Mouse (Mus musculus): Measurements from ENCODE around the gene Mlycd.
A peak's percentile ranks its signal among the peaks of the same experiment; 100 is the strongest.

GRCm38 (mm10) chr8:119380619-119381018 is 14.1 kb upstream of the Mlycd start:
- TF ChIP-seq CTCF (conservative IDR thresholded peaks at IDR 0.05; ENCODE audit: low read length) = peak; percentile 50
- no peak for TF ChIP-seq NANOG (IDR thresholded peaks at IDR 0.05; ENCODE audit: borderline replicate concordance, low read length)
- TF ChIP-seq POU5F1 (IDR thresholded peaks at IDR 0.05; ENCODE audit: borderline replicate concordance, low read length) = no peak

All from E14TG2a.4 (cell line).